Mouse (Mus musculus) forelimb bud, embryonic 11.5 days (tissue): ENCODE measurements around the gene Atp7a.
"Not testable (repeated sequence)": the region's sequence is repeated elsewhere in the genome, so short reads cannot be mapped to it uniquely, and the experiment has no call there.

ENCODE experiments used
- DNase-seq: peaks from one replicate; pipeline ENCODE4 v3.0.0-alpha.2; 2012; ENCODE audit warnings: low read depth, low spot score

Atp7a gene

GRCm38 (mm10) chrX:106026418-106027342, at the start of gene Atp7a:
Atp7a (plus strand) TSS chrX:106027276.
- peak; percentile 93 for DNase-seq

GRCm38 (mm10) chrX:106001605-106002004, 25.5 kb upstream of the Atp7a start:
- no peak for DNase-seq

GRCm38 (mm10) chrX:106010762-106011161, 16.3 kb upstream of the Atp7a start:
- DNase-seq = no peak

- peak; percentile 93 for DNase-seq
These were observed 15.5 kb upstream of the Atp7a start, which contains the start of gene Magt1 for GRCm38 (mm10) chrX:106011465-106012159. Magt1 (minus strand) TSS chrX:106011906.

- no peak for DNase-seq
These were observed 14.5 kb upstream of the Atp7a start for GRCm38 (mm10) chrX:106012559-106012958.

- peak; percentile 56 for DNase-seq
These were observed 13.9 kb upstream of the Atp7a start for GRCm38 (mm10) chrX:106013217-106013616.

GRCm38 (mm10) chrX:106014741-106015377, 12.2 kb upstream of the Atp7a start:
- DNase-seq = not testable (repeated sequence)

GRCm38 (mm10) chrX:106015571-106016322, 11.3 kb upstream of the Atp7a start, which contains the start of gene Cox7b:
Cox7b (plus strand) TSS chrX:106015700.
- DNase-seq = peak; percentile 94

GRCm38 (mm10) chrX:106017102-106017501, 10.0 kb upstream of the Atp7a start:
- no peak for DNase-seq

GRCm38 (mm10) chrX:106017516-106017915, 9.6 kb upstream of the Atp7a start:
- DNase-seq = no peak

GRCm38 (mm10) chrX:106027343-106027674, 233 bp downstream of the Atp7a start:
- DNase-seq = no peak

GRCm38 (mm10) chrX:106030176-106030575, 3.1 kb downstream of the Atp7a start:
- no peak for DNase-seq

- no peak for DNase-seq
These were observed 4.0 kb downstream of the Atp7a start for GRCm38 (mm10) chrX:106031124-106031523.

GRCm38 (mm10) chrX:106035727-106036126, 8.7 kb downstream of the Atp7a start:
- DNase-seq = no peak

GRCm38 (mm10) chrX:106037185-106037752, 10.2 kb downstream of the Atp7a start:
- no peak for DNase-seq

- no peak for DNase-seq
These were observed 17.0 kb downstream of the Atp7a start for GRCm38 (mm10) chrX:106043863-106044617.

GRCm38 (mm10) chrX:106045455-106045854, 18.4 kb downstream of the Atp7a start:
- peak; percentile 26 for DNase-seq

GRCm38 (mm10) chrX:106045928-106046327, 18.9 kb downstream of the Atp7a start:
- no peak for DNase-seq

GRCm38 (mm10) chrX:106048191-106048590, 21.1 kb downstream of the Atp7a start:
- peak; percentile 76 for DNase-seq

GRCm38 (mm10) chrX:106077858-106078257, 50.8 kb downstream of the Atp7a start:
- not testable (repeated sequence) for DNase-seq
